Mouse (Mus musculus): ENCODE data around the gene Slc38a10. TPM values are rescaled to one million over a fixed set of nuclear protein-coding genes. Genes with fewer than 3 reads are reported as not detected.

Gene Slc38a10
- total and polyA plus RNA-seq, 3 experiments = 78.2 to 80.7 TPM; not detected in 1

GRCm38 (mm10) chr11:120134847-120135530, 16.2 kb downstream of the Slc38a10 start:
- Histone ChIP-seq H3K79me2 (ENCODE audit: control insufficient read depth, insufficient read depth, low read length, poor library complexity) (no peaks in the 10 kb centered on the region; the same call in 1 of the 2 replicates), H3K36me3 (ENCODE audit: control insufficient read depth in 1 of 2, insufficient read depth in 2 of 2, low read length in 2 of 2) (peaks cover 15 to 34% of the 10 kb centered on the region in 2 experiments), H3K27ac (ENCODE audit: control insufficient read depth, low read depth, low read length) (no peak overlapping the region), H3K4me3 (ENCODE audit: control insufficient read depth in 1 of 2, insufficient read depth in 1 of 2, low read depth in 2 of 2, low read length in 2 of 2) (no peak overlapping the region), H3K9me3 (replicated peaks; ENCODE audit: insufficient read depth, low read length) (no peaks in the 10 kb centered on the region), H3K4me1 (ENCODE audit: control insufficient read depth in 1 of 2, insufficient read depth in 2 of 2, low read length in 2 of 2) (peaks cover 22 to 39% of the 10 kb centered on the region in 2 experiments), H3K27me3 (ENCODE audit: control insufficient read depth in 1 of 2, insufficient read depth in 2 of 2, low read length in 2 of 2) (no peaks in the 10 kb centered on the region), H3K9ac (ENCODE audit: control insufficient read depth, low read depth, low read length, poor library complexity, severe bottlenecking) (no peak overlapping the region)
- DNase-seq (ENCODE audit: low read depth, low spot score) = no peak
- no peak for TF ChIP-seq BHLHE40 (IDR thresholded peaks at IDR 0.05; ENCODE audit: borderline replicate concordance, low read depth, low read length)
- no peak for TF ChIP-seq CTCF (IDR thresholded peaks at IDR 0.05 in 2 of 3, conservative IDR thresholded peaks at IDR 0.05 in 1 of 3; ENCODE audit: control insufficient read depth in 1 of 3, insufficient read depth in 1 of 3, low read depth in 2 of 3, low read length in 3 of 3, poor library complexity in 1 of 3, severe bottlenecking in 1 of 3)
- TF ChIP-seq CHD1 (IDR thresholded peaks at IDR 0.05; ENCODE audit: low read depth, low read length) = no peak
- TF ChIP-seq ZKSCAN1 (IDR thresholded peaks at IDR 0.05; ENCODE audit: low read depth, low read length) = no peak
- TF ChIP-seq POLR2AphosphoS2 (IDR thresholded peaks at IDR 0.05; ENCODE audit: low read length) = 0 out of 2 replicates have a peak, but pooled peaks have one; percentile 32

GRCm38 (mm10) chr11:120134148-120134547, 17.0 kb downstream of the Slc38a10 start:
- Histone ChIP-seq H3K36me3 (ENCODE audit: control insufficient read depth in 1 of 2, insufficient read depth in 2 of 2, low read length in 2 of 2) (peaks cover 15 to 27% of the 10 kb centered on the region in 2 experiments), H3K27ac (ENCODE audit: control insufficient read depth, low read depth, low read length) (no peak overlapping the region), H3K79me2 (ENCODE audit: control insufficient read depth, insufficient read depth, low read length, poor library complexity) (no peaks in the 10 kb centered on the region; the same call in 1 of the 2 replicates), H3K4me3 (ENCODE audit: control insufficient read depth in 1 of 2, insufficient read depth in 1 of 2, low read depth in 2 of 2, low read length in 2 of 2) (no peak overlapping the region), H3K27me3 (ENCODE audit: control insufficient read depth in 1 of 2, insufficient read depth in 2 of 2, low read length in 2 of 2) (no peaks in the 10 kb centered on the region), H3K9ac (ENCODE audit: control insufficient read depth, low read depth, low read length, poor library complexity, severe bottlenecking) (no peak overlapping the region), H3K4me1 (ENCODE audit: control insufficient read depth in 1 of 2, insufficient read depth in 2 of 2, low read length in 2 of 2) (peaks cover 17 to 32% of the 10 kb centered on the region in 2 experiments), H3K9me3 (replicated peaks; ENCODE audit: insufficient read depth, low read length) (no peaks in the 10 kb centered on the region)
- no peak for DNase-seq (ENCODE audit: low read depth, low spot score)
- TF ChIP-seq ZC3H11A (IDR thresholded peaks at IDR 0.05; ENCODE audit: low read depth, low read length) (no peak), UBTF (IDR thresholded peaks at IDR 0.05; ENCODE audit: borderline replicate concordance, insufficient read depth, low read depth, low read length) (no peak), GATA1 (IDR thresholded peaks at IDR 0.05; ENCODE audit: low read depth, low read length) (no peak), USF2 (IDR thresholded peaks at IDR 0.05; ENCODE audit: borderline replicate concordance in 1 of 2, insufficient read depth in 1 of 2, low read depth in 1 of 2, low read length in 2 of 2) (no peak), TBP (IDR thresholded peaks at IDR 0.05; ENCODE audit: low read depth, low read length) (no peak), ZMIZ1 (IDR thresholded peaks at IDR 0.05; ENCODE audit: low read depth, low read length) (no peak), MYC (IDR thresholded peaks at IDR 0.05; ENCODE audit: low read depth, low read length) (no peak), TCF12 (IDR thresholded peaks at IDR 0.05; ENCODE audit: low read depth, low read length) (no peak), NELFE (IDR thresholded peaks at IDR 0.05; ENCODE audit: low read depth, low read length) (no peak), EP300 (IDR thresholded peaks at IDR 0.05; ENCODE audit: low read depth in 1 of 2, low read length in 2 of 2) (no peak), JUND (IDR thresholded peaks at IDR 0.05; ENCODE audit: low read depth, low read length) (no peak), BHLHE40 (IDR thresholded peaks at IDR 0.05; ENCODE audit: borderline replicate concordance, low read depth, low read length) (no peak)

Data from MEL (cell line).